Mouse (Mus musculus) midbrain, embryonic 12.5 days (tissue): Measurements from ENCODE around the gene Fbxo21. TPM values are rescaled to one million over a fixed set of nuclear protein-coding genes. Genes with fewer than 3 reads are reported as not detected.

Experiments
- ATAC-seq: fragments of 200-750 bp; cut with Nextera tagmentation; 2 replicates; pipeline ENCODE4 v1.8.0; 2017; ENCODE audit warnings: low read depth, moderate TSS enrichment, moderate library complexity; ENCODE audit not compliant: low FRiP score
- H3K27ac ChIP-seq: fragments of 300-500 bp; sonication (generic); replicated peaks from 2 replicates; pipeline ENCODE4 v1.5.1; 2016; ENCODE audit warnings: mild to moderate bottlenecking
- H3K27me3 ChIP-seq: fragments of 300-500 bp; sonication (generic); 2 replicates; pipeline ENCODE4 v1.6.1; 2016; ENCODE audit warnings: mild to moderate bottlenecking
- H3K36me3 ChIP-seq: fragments of 300-500 bp; sonication (generic); 2 replicates; pipeline ENCODE4 v1.6.1; 2016
- H3K4me1 ChIP-seq: fragments of 300-500 bp; sonication (generic); 2 replicates; pipeline ENCODE4 v1.6.1; 2016
- H3K4me2 ChIP-seq: fragments of 300-500 bp; sonication (generic); replicated peaks from 2 replicates; pipeline ENCODE4 v1.6.1; 2016; ENCODE audit warnings: mild to moderate bottlenecking, moderate library complexity
- H3K4me3 ChIP-seq: fragments of 300-500 bp; sonication (generic); 2 replicates; pipeline ENCODE4 v1.5.1; 2016; ENCODE audit warnings: mild to moderate bottlenecking
- H3K9ac ChIP-seq: fragments of 300-500 bp; sonication (generic); replicated peaks from 2 replicates; pipeline ENCODE4 v1.6.1; 2016; ENCODE audit warnings: mild to moderate bottlenecking, moderate library complexity
- H3K9me3 ChIP-seq: fragments of 300-500 bp; sonication (generic); 2 replicates; pipeline ENCODE4 v1.6.1; 2016; ENCODE audit warnings: mild to moderate bottlenecking
- WGBS: fragments of 180-500 bp; shearing (Covaris S2); methylation state at CpG from one replicate; pipeline ENCODE4 v1.1.7; 2016; 5-methylcytosine and 5-hydroxymethylcytosine counted together
- polyA plus RNA-seq: library from polyadenylated mRNA; unstranded; fragments of >200 nt; fragmentation: Nextera tagmentation; extraction: Ambion mirVana; gene quantifications from 2 replicates; pipeline ENCODE4 v1.2.1, GENCODE M21; 2016

Fbxo21 gene
- polyA plus RNA-seq, 1 experiment from 2014 or later: 153 TPM

- H3K36me3 ChIP-seq: no peaks in the 10 kb centered on the region
- WGBS: 86% methylated on average over 1 of the region's 1 CpGs
- no peak overlapping the region for H3K27ac ChIP-seq
- no peak overlapping the region for H3K4me2 ChIP-seq
- H3K9ac ChIP-seq: no peak overlapping the region
- no peak for ATAC-seq
- no peaks in the 10 kb centered on the region for H3K4me1 ChIP-seq
- H3K4me3 ChIP-seq: no peak overlapping the region
- no peaks in the 10 kb centered on the region; the same call in 1 of the 2 replicates for H3K27me3 ChIP-seq
- H3K9me3 ChIP-seq: no peaks in the 10 kb centered on the region
Measured at GRCm38 (mm10) chr5:117954429-117954828, 22.1 kb upstream of the Fbxo21 start.

DNA sequence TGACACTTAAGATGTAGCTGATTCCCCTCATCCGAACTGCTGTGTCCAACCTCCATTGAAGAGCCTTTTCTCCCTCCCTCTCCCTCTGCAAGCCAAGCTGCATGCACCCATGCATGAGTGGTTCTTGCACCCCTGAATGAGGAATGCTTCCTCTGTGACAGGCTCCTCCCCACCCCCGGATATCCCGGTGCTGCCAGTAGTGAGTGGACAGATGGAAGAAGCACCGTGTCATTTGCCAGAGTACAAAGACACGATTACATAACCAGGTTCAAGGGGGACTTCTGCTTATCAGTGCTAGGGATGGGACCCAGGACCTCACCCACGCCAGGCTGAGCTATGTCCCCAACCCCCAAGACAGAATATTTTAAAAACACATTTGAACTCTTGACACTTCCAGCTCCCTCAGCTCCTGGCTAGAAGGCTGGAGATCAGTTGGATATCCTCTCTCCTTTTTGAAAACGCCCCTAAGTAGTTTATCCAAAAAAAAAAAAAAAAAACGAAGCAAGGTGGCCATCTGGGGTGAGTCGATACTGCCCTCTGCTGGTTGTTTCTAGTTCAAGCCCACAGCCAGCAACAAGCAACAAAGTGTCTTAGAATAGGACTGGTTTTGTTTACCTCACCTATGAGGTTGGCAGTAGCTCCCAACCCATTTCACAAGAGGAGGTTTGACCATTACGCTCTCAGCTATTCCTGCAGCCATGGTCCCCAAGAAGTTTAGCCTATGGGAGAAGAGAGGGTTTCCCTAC lies 20.7 kb upstream of the Fbxo21 start:
- Histone ChIP-seq H3K9me3 (no peaks in the 10 kb centered on the region), H3K9ac (no peak overlapping the region), H3K4me2 (no peak overlapping the region), H3K27ac (no peak overlapping the region), H3K4me1 (no peaks in the 10 kb centered on the region), H3K27me3 (no peaks in the 10 kb centered on the region; the same call in 1 of the 2 replicates), H3K4me3 (no peak overlapping the region), H3K36me3 (no peaks in the 10 kb centered on the region)
- ATAC-seq: no peak
- 40% methylated on average over 10 of the region's 10 CpGs for WGBS

DNA sequence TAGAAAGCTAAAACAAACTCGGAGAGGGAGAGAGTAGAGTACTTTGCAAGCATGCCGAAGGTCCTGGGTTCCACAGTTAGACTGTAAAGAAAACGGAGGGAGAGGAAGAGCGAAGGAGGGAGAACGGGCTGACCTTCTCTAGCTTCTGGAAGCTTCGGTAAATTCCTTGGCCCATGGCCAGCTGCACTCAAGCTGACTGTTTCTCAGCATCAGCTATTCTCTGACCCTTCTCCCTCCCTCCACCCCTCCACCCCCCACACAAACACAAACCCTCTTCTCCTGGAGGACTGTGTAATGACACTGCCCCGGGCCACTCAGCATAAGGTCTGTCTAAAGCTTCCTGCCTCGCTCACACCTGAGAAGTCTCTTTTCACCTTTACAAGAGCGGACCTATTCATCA lies 11.8 kb upstream of the Fbxo21 start:
- Histone ChIP-seq H3K4me3 (no peak overlapping the region), H3K9me3 (no peaks in the 10 kb centered on the region), H3K27me3 (no peaks in the 10 kb centered on the region), H3K4me1 (no peaks in the 10 kb centered on the region), H3K36me3 (no peaks in the 10 kb centered on the region), H3K4me2 (no peak overlapping the region), H3K9ac (no peak overlapping the region), H3K27ac (no peak overlapping the region)
- no peak for ATAC-seq
- 58% methylated on average over 9 of the region's 9 CpGs for WGBS

DNA sequence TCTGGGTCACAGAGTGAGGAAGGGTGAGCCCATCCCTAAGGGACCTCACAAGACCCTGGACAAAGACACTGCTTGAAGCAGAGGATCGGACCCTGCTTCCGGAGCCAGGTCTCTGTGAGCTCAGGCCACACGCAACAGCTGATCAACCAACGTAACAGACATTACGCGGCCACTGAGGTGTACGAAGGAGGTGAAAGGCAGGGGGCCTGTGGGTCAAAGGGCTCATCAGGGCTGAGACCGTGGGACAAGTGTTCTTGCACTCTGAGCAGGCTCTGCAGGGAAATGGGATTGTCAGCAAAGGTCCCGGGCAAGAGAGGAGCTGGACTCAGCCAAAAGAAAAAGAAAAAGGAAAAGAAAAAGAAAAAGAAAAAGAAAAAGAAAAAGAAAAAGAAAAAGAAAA lies 9.6 kb upstream of the Fbxo21 start:
- H3K9ac ChIP-seq: no peak overlapping the region
- H3K27me3 ChIP-seq: no peaks in the 10 kb centered on the region
- no peaks in the 10 kb centered on the region for H3K36me3 ChIP-seq
- H3K4me1 ChIP-seq: no peaks in the 10 kb centered on the region
- WGBS: 63% methylated on average over 9 of the region's 9 CpGs
- no peak overlapping the region for H3K4me2 ChIP-seq
- H3K4me3 ChIP-seq: no peak overlapping the region
- no peaks in the 10 kb centered on the region for H3K9me3 ChIP-seq
- ATAC-seq: no peak
- no peak overlapping the region for H3K27ac ChIP-seq

DNA sequence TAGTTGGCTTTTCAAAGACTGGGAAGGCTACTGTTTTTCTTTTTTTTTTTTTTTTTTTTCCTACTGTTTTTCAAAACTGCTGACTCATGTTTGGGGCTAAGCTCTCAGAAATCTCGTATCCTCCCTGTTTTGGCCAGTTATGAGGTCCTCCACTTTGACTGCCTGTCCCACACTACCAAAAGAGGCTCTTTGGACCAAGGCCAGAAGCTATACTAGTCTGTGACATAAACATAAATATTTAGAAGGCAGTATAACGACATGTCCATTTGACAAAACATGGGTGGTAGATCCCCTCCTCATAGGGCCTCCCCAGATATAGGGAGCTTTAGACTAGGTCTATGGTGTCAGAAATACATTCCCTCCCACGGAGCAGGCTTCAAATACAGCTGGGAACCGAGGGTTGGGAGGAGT lies 8.9 kb upstream of the Fbxo21 start:
- Histone ChIP-seq H3K4me1 (no peaks in the 10 kb centered on the region), H3K36me3 (no peaks in the 10 kb centered on the region), H3K4me3 (no peak overlapping the region), H3K27me3 (no peaks in the 10 kb centered on the region), H3K9ac (no peak overlapping the region), H3K9me3 (no peaks in the 10 kb centered on the region), H3K27ac (no peak overlapping the region), H3K4me2 (no peak overlapping the region)
- WGBS: 69% methylated on average over 4 of the region's 4 CpGs
- no peak for ATAC-seq

DNA sequence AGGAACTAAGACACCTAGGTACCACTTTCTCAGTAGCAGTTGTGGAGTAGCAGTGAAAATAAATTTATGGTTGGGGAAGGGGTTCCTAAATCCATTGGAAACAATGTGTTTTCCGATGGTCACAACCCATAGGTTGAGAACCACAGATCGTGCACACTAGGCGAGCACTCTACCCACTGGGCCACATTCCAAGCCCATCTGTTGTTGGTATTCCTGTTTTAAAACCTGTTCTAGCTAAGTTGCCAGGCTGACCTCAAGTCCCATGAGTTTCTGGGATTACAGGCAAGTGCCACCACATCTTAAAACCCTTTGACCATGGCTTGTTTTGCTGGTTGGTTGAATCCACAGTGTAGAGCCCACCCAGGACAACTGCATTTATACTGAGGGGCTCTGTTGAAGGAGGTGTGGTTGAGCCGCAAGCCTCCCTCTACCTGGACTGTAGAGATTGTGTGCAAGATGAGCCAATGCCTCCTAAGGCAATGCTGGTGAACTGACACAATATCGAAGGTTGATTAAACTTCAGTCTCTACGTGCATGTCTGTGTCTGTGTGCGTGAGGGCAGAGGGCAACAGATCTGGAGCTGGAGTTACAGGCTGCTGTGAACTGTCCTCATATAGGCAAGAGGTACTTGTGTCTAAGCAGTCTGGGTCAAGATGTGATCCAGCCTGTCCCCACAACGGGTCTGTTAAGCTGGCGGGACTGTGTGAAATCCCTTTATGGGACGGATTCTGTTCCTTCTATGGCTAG lies 6.7 kb upstream of the Fbxo21 start:
- Histone ChIP-seq H3K27me3 (no peaks in the 10 kb centered on the region), H3K4me3 (no peak overlapping the region), H3K9ac (no peak overlapping the region), H3K27ac (no peak overlapping the region), H3K36me3 (no peaks in the 10 kb centered on the region), H3K9me3 (no peaks in the 10 kb centered on the region), H3K4me1 (no peaks in the 10 kb centered on the region), H3K4me2 (no peak overlapping the region)
- WGBS: 89% methylated on average over 10 of the region's 10 CpGs
- ATAC-seq: no peak

GRCm38 (mm10) chr5:117976263-117976656 lies 270 bp upstream of the Fbxo21 start:
- Histone ChIP-seq H3K27ac (peak overlapping the region; percentile 88; the same call in 1 of the 2 replicates), H3K4me1 (peaks cover 35% of the 10 kb centered on the region), H3K36me3 (peaks cover 23% of the 10 kb centered on the region), H3K27me3 (no peaks in the 10 kb centered on the region), H3K4me3 (peak overlapping the region; percentile 100), H3K4me2 (peak overlapping the region; percentile 82), H3K9me3 (no peaks in the 10 kb centered on the region), H3K9ac (peak overlapping the region; percentile 99)
- peak; percentile 39 for ATAC-seq
- WGBS: 23% methylated on average over 19 of the region's 19 CpGs

- peaks cover 38% of the 10 kb centered on the region for H3K4me1 ChIP-seq
- H3K27ac ChIP-seq: peak overlapping the region; percentile 88
- no peak for ATAC-seq
Measured at GRCm38 (mm10) chr5:117977501-117978158, 1.1 kb downstream of the Fbxo21 start.

GRCm38 (mm10) chr5:117978159-117978697 lies 1.7 kb downstream of the Fbxo21 start:
- Histone ChIP-seq H3K27me3 (no peaks in the 10 kb centered on the region), H3K36me3 (peaks cover 43% of the 10 kb centered on the region), H3K9ac (peak overlapping the region; percentile 99), H3K4me3 (peak overlapping the region; percentile 100), H3K27ac (peak overlapping the region; percentile 88), H3K4me1 (peaks cover 38% of the 10 kb centered on the region), H3K9me3 (no peaks in the 10 kb centered on the region), H3K4me2 (peak overlapping the region; percentile 82)
- 48% methylated on average over 17 of the region's 17 CpGs for WGBS
- no peak for ATAC-seq

More at GRCm38 (mm10) chr5:117977501-117978158, 1.1 kb downstream of the Fbxo21 start:
- Histone ChIP-seq H3K27me3 (no peaks in the 10 kb centered on the region), H3K36me3 (peaks cover 37% of the 10 kb centered on the region), H3K9me3 (no peaks in the 10 kb centered on the region), H3K4me3 (peak overlapping the region; percentile 100), H3K9ac (peak overlapping the region; percentile 99), H3K4me2 (peak overlapping the region; percentile 82)
- 12% methylated on average over 28 of the region's 30 CpGs for WGBS

DNA sequence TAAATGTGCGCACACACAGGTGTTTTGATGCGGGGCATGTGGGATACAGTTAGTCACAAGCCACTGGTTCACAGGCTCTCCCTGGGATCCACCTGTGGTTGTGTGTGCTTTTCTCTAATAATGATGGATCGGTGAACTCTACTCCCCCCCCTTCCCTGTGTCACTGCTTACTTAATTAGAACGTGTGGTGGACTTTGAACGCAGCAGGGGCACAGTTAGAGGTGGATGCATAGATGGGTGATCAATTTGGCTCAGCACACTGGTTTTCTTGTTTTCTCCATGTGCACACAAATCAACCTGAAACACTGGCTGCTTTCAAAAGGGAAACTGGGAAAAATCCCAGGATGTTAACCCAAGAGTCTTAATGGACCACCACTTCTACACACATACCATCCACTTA lies 2.6 kb downstream of the Fbxo21 start:
- Histone ChIP-seq H3K9ac (no peak overlapping the region), H3K27me3 (no peaks in the 10 kb centered on the region), H3K4me3 (no peak overlapping the region), H3K27ac (no peak overlapping the region), H3K9me3 (no peaks in the 10 kb centered on the region), H3K4me2 (peak overlapping the region; percentile 82; the same call in 1 of the 2 replicates), H3K4me1 (peaks cover 45% of the 10 kb centered on the region), H3K36me3 (peaks cover 51% of the 10 kb centered on the region)
- no peak for ATAC-seq
- WGBS: 75% methylated on average over 5 of the region's 5 CpGs

GRCm38 (mm10) chr5:117980921-117981320 lies 4.4 kb downstream of the Fbxo21 start:
- Histone ChIP-seq H3K9me3 (no peaks in the 10 kb centered on the region), H3K27ac (no peak overlapping the region), H3K4me2 (no peak overlapping the region), H3K9ac (no peak overlapping the region), H3K36me3 (peaks cover 68% of the 10 kb centered on the region), H3K27me3 (no peaks in the 10 kb centered on the region), H3K4me1 (peaks cover 45% of the 10 kb centered on the region), H3K4me3 (no peak overlapping the region)
- 94% methylated on average over 8 of the region's 8 CpGs for WGBS
- ATAC-seq: no peak

- Histone ChIP-seq H3K27me3 (no peaks in the 10 kb centered on the region), H3K4me2 (no peak overlapping the region), H3K9me3 (no peaks in the 10 kb centered on the region), H3K36me3 (peaks cover 78% of the 10 kb centered on the region), H3K27ac (no peak overlapping the region), H3K4me3 (no peak overlapping the region), H3K4me1 (peaks cover 44% of the 10 kb centered on the region), H3K9ac (no peak overlapping the region)
- WGBS: 91% methylated on average over 5 of the region's 5 CpGs
- no peak for ATAC-seq
Measured at GRCm38 (mm10) chr5:117981943-117982342, 5.4 kb downstream of the Fbxo21 start.
